Mouse (Mus musculus): ENCODE results near the gene Ddx5. TPM values are rescaled to one million over a fixed set of nuclear protein-coding genes. Genes with fewer than 3 reads are reported as not detected.

Gene Ddx5
- polyA plus RNA-seq, 1 experiment: 1,930 TPM

- no peak for TF ChIP-seq GATA1 (IDR thresholded peaks at IDR 0.05; ENCODE audit: low read length)
Measured at GRCm38 (mm10) chr11:106778589-106779387, 10.2 kb downstream of the Ddx5 start.

- TF ChIP-seq GATA1 (IDR thresholded peaks at IDR 0.05; ENCODE audit: low read length): no peak
Measured at GRCm38 (mm10) chr11:106778132-106778531, 10.9 kb downstream of the Ddx5 start.

- no peak for TF ChIP-seq GATA1 (IDR thresholded peaks at IDR 0.05; ENCODE audit: low read length)
Measured at GRCm38 (mm10) chr11:106777395-106777794, 11.6 kb downstream of the Ddx5 start.

GRCm38 (mm10) chr11:106776960-106777359, 12.0 kb downstream of the Ddx5 start:
- no peak for TF ChIP-seq GATA1 (IDR thresholded peaks at IDR 0.05; ENCODE audit: low read length)

- no peak for TF ChIP-seq GATA1 (IDR thresholded peaks at IDR 0.05; ENCODE audit: low read length)
Measured at GRCm38 (mm10) chr11:106773061-106773460, 15.9 kb downstream of the Ddx5 start.

- TF ChIP-seq GATA1 (IDR thresholded peaks at IDR 0.05; ENCODE audit: low read length): no peak
Measured at GRCm38 (mm10) chr11:106770195-106770974, 18.6 kb downstream of the Ddx5 start.

GRCm38 (mm10) chr11:106767516-106767915, 21.5 kb downstream of the Ddx5 start:
- no peak for TF ChIP-seq GATA1 (IDR thresholded peaks at IDR 0.05; ENCODE audit: low read length)

GRCm38 (mm10) chr11:106766611-106767162, 22.3 kb downstream of the Ddx5 start:
- no peak for TF ChIP-seq GATA1 (IDR thresholded peaks at IDR 0.05; ENCODE audit: low read length)

GRCm38 (mm10) chr11:106762800-106763185, 26.2 kb downstream of the Ddx5 start:
- no peak for TF ChIP-seq GATA1 (IDR thresholded peaks at IDR 0.05; ENCODE audit: low read length)

- TF ChIP-seq GATA1 (IDR thresholded peaks at IDR 0.05; ENCODE audit: low read length): no peak
Measured at GRCm38 (mm10) chr11:106762139-106762799, 26.7 kb downstream of the Ddx5 start.

GRCm38 (mm10) chr11:106760511-106760910, 28.5 kb downstream of the Ddx5 start:
- TF ChIP-seq GATA1 (IDR thresholded peaks at IDR 0.05; ENCODE audit: low read length): no peak

GRCm38 (mm10) chr11:106759028-106759427, 30.0 kb downstream of the Ddx5 start:
- TF ChIP-seq GATA1 (IDR thresholded peaks at IDR 0.05; ENCODE audit: low read length): no peak

GRCm38 (mm10) chr11:106755583-106755982, 33.4 kb downstream of the Ddx5 start:
- TF ChIP-seq GATA1 (IDR thresholded peaks at IDR 0.05; ENCODE audit: low read length): no peak

- no peak for TF ChIP-seq GATA1 (IDR thresholded peaks at IDR 0.05; ENCODE audit: low read length)
Measured at GRCm38 (mm10) chr11:106753314-106753713, 35.7 kb downstream of the Ddx5 start.

- no peak for TF ChIP-seq GATA1 (IDR thresholded peaks at IDR 0.05; ENCODE audit: low read length)
Measured at GRCm38 (mm10) chr11:106752103-106752502, 36.9 kb downstream of the Ddx5 start.
